Mouse (Mus musculus) heart, embryonic 13.5 days (tissue): ENCODE results near the gene Rab6a. TPM values are rescaled to one million over a fixed set of nuclear protein-coding genes. Genes with fewer than 3 reads are reported as not detected.

Experiments used
- ATAC-seq: fragments of 200-750 bp; cut with Nextera tagmentation; 2 replicates; pipeline ENCODE4 v1.8.0; 2017; ENCODE audit warnings: moderate TSS enrichment; ENCODE audit not compliant: insufficient number of reproducible peaks, low FRiP score, low TSS enrichment; ENCODE audit errors: extremely low read depth
- H3K27ac ChIP-seq: fragments of 300-500 bp; sonication (generic); replicated peaks from 2 replicates; pipeline ENCODE4 v1.5.1; 2015; ENCODE audit warnings: moderate library complexity, mild to moderate bottlenecking, inconsistent platforms
- H3K27me3 ChIP-seq: fragments of 300-500 bp; sonication (generic); replicated peaks from 2 replicates; pipeline ENCODE4 v1.6.1; 2015; ENCODE audit warnings: mild to moderate bottlenecking, inconsistent platforms
- H3K36me3 ChIP-seq: fragments of 300-500 bp; sonication (generic); 2 replicates; pipeline ENCODE4 v1.6.1; 2015; ENCODE audit warnings: mild to moderate bottlenecking, inconsistent platforms
- H3K4me1 ChIP-seq: fragments of 300-500 bp; sonication (generic); 2 replicates; pipeline ENCODE4 v1.6.1; 2015; ENCODE audit warnings: inconsistent platforms
- H3K4me2 ChIP-seq: fragments of 300-500 bp; sonication (generic); 2 replicates; pipeline ENCODE4 v1.6.1; 2015; ENCODE audit warnings: inconsistent platforms, mild to moderate bottlenecking, moderate library complexity
- H3K4me3 ChIP-seq: fragments of 300-500 bp; sonication (generic); 2 replicates; pipeline ENCODE4 v1.5.1; 2015; ENCODE audit warnings: moderate library complexity, mild to moderate bottlenecking, inconsistent platforms
- H3K9ac ChIP-seq: fragments of 300-500 bp; sonication (generic); 2 replicates; pipeline ENCODE4 v1.6.1; 2015; ENCODE audit warnings: inconsistent platforms, mild to moderate bottlenecking, moderate library complexity
- H3K9me3 ChIP-seq: fragments of 300-500 bp; sonication (generic); 2 replicates; pipeline ENCODE4 v1.6.1; 2016; ENCODE audit warnings: inconsistent platforms
- WGBS: fragments of 180-500 bp; shearing (Covaris S2); methylation state at CpG from one replicate; pipeline ENCODE4 v1.1.7; 2015; ENCODE audit warnings: mixed read lengths; 5-methylcytosine and 5-hydroxymethylcytosine counted together
- polyA plus RNA-seq: library from polyadenylated mRNA; unstranded; fragments of >200 nt; fragmentation: Nextera tagmentation; extraction: Ambion mirVana; gene quantifications from 2 replicates; pipeline ENCODE4 v1.2.1, GENCODE M21; 2015

The Rab6a gene
- polyA plus RNA-seq, 1 experiment from 2014 or later: 82.4 TPM

DNA sequence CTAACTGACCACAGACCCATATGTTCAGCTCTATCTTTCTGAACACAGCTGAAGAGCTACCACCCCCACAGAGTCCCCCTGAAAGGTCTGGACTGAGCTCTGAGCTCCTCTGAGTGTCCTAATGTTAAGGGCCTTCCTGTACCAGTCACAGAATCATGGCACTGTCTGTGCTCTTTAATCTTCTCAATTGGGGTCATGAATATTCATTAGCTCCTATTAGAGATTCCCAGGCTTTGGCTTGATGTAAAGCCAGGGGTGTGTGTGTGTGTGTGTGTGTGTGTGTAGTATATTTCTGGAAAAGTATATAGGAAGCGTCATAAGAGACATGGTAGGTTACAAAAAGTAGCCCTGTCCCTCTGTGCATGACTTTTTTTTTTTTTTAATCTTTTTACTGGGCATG is 76.0 kb downstream of the Rab6a start:
- Histone ChIP-seq H3K4me3 (no peak overlapping the region), H3K4me1 (0 out of 2 replicates have a peak, but pooled peaks cover 4% of the 10 kb centered on the region), H3K36me3 (no peaks in the 10 kb centered on the region), H3K9me3 (no peaks in the 10 kb centered on the region), H3K27ac (no peak overlapping the region), H3K4me2 (no peak overlapping the region), H3K9ac (no peak overlapping the region), H3K27me3 (no peaks in the 10 kb centered on the region)
- WGBS: 96% methylated on average over 1 of the region's 1 CpGs
- ATAC-seq: no peak

DNA sequence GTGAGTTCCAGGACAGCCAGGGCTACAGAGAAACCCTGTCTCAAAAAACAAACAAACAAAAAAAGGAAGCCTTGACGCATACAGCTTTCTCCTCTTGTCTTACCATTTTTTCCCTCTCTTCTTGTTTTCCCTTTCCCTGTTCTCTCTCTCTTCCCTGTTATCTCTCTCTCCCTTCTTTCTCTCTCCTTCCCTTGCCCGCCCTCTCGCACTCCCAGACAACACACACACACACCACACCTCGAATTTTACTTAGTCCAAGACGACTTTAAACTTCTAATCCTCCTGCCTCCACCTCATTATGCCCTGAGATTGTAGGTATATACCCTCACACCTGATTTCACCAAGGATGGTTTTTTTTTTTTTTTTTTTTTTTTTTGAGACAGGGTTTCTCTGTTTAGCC is 76.9 kb downstream of the Rab6a start:
- ATAC-seq: no peak
- no peaks in the 10 kb centered on the region for H3K27me3 ChIP-seq
- H3K4me1 ChIP-seq: 0 out of 2 replicates have a peak, but pooled peaks cover 4% of the 10 kb centered on the region
- no peak overlapping the region for H3K27ac ChIP-seq
- 59% methylated on average over 5 of the region's 5 CpGs for WGBS
- no peaks in the 10 kb centered on the region for H3K36me3 ChIP-seq
- H3K4me2 ChIP-seq: no peak overlapping the region
- no peak overlapping the region for H3K4me3 ChIP-seq
- no peaks in the 10 kb centered on the region for H3K9me3 ChIP-seq
- no peak overlapping the region for H3K9ac ChIP-seq

DNA sequence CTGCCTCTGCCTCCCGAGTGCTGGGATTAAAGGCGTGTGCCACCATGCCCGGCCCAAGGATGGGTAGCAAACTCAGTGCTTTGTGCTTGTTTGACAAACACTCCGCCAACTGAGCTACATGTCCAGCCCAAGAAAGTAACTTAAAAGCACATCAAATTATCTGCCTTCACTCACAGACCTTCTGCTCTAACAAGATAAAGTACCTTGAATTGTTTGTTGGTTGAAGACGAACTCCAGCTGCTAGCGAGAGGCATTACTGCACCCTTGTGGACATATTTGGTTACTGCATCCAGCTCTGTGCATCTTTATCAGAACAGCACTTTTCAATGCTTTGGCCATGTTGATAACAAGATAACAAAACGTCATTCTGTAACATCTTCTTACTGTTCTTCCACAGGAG is 77.3 kb downstream of the Rab6a start:
- no peaks in the 10 kb centered on the region for H3K27me3 ChIP-seq
- ATAC-seq: no peak
- 42% methylated on average over 7 of the region's 7 CpGs for WGBS

DNA sequence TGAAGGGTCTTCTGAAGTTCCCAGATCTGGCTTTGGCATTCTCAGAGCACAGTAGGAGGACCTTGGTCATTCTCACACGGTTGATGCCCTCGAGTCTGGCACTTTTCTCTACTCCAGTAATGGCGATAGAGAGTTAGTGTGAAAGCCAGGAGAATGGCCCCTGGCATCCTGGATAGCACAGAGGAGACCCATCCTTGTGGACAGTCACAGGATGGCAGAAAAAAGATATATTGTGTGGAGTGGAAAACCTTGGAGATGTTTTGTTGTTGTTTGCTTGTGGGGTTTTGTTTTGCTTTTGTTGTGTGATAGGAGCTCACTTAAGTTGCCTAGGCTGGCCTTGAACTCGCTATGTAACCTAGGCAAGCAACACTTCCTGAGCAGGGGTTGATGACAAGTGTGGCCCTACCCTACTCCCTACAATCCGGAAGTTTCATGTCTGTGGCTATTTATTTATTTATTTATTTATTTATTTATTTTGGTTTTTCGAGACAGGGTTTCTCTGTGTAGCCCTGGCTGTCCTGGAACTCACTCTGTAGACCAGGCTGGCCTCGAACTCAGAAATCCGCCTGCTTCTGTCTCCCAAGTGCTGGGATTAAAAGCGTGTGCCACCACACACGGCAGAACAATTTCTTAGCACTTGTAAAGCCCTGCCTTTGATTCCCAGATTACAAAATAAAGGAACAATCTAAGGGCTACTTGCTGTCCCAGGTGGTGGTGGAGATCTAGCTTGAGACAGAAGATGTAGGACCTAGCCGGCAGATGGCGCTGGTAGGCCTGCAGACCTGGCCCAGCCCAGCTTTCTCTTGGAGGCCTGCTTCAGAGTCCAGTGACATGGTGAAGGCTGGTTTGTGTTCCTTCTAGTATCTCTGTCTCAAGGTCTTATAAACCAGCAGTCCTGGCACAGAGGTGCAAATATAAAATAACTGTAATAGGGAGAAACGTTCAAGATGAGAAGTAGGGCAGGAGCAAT is 78.1 kb downstream of the Rab6a start:
- no peaks in the 10 kb centered on the region for H3K4me1 ChIP-seq
- H3K9ac ChIP-seq: no peak overlapping the region
- H3K36me3 ChIP-seq: no peaks in the 10 kb centered on the region
- H3K9me3 ChIP-seq: no peaks in the 10 kb centered on the region
- ATAC-seq: no peak
- H3K4me3 ChIP-seq: no peak overlapping the region
- no peak overlapping the region for H3K4me2 ChIP-seq
- no peaks in the 10 kb centered on the region for H3K27me3 ChIP-seq
- WGBS: 37% methylated on average over 13 of the region's 13 CpGs
- H3K27ac ChIP-seq: no peak overlapping the region

More for the DNA sequence above, 77.3 kb downstream of the Rab6a start:
- Histone ChIP-seq H3K9me3 (no peaks in the 10 kb centered on the region), H3K9ac (no peak overlapping the region), H3K4me2 (no peak overlapping the region), H3K36me3 (no peaks in the 10 kb centered on the region), H3K4me1 (no peaks in the 10 kb centered on the region), H3K4me3 (no peak overlapping the region), H3K27ac (no peak overlapping the region)

DNA sequence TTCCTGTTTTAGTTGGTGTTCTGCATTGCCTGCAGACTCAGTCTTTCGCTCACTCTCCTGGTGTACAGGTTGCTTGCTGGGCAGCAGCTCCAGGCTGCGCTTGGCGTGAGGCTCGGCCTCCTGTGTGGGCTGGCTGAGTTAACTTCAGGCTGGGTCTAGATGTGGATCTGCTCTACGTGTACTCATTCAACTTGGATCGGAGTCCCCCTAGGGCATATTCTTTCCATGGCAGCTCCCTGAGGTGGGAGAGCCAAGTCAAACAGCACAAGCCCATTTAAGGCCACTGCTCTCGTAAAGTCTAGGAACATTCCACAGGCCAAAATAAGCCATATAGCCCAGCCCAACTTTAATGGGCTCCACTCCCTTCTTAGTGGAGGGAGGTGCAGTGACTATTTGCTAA is 81.3 kb downstream of the Rab6a start:
- H3K9ac ChIP-seq: no peak overlapping the region
- H3K27me3 ChIP-seq: no peaks in the 10 kb centered on the region
- H3K27ac ChIP-seq: no peak overlapping the region
- no peak for ATAC-seq
- H3K36me3 ChIP-seq: no peaks in the 10 kb centered on the region
- H3K4me1 ChIP-seq: no peaks in the 10 kb centered on the region
- H3K9me3 ChIP-seq: no peaks in the 10 kb centered on the region
- no peak overlapping the region for H3K4me3 ChIP-seq
- 75% methylated on average over 7 of the region's 7 CpGs for WGBS
- no peak overlapping the region for H3K4me2 ChIP-seq

Other genes with a start within 250 kb of the Rab6a start
- 12.8 and 13.1 TPM in 2 replicates for gene C2cd3, start 235.2 kb upstream of the Rab6a start, polyA plus RNA-seq
- gene Ppme1, start 235.1 kb upstream of the Rab6a start, polyA plus RNA-seq: 50.2 and 56.6 TPM in 2 replicates
- gene Ucp3, start 134.4 kb upstream of the Rab6a start, polyA plus RNA-seq: 0.07 and 0.24 TPM in 2 replicates
- 189 and 197 TPM in 2 replicates for gene Ucp2, start 114.1 kb upstream of the Rab6a start, polyA plus RNA-seq
- gene Dnajb13, start 92.5 kb upstream of the Rab6a start, polyA plus RNA-seq: 0.19 and 0.29 TPM in 2 replicates
- 23.0 and 23.1 TPM in 2 replicates for gene Coa4, start 70.3 kb upstream of the Rab6a start, polyA plus RNA-seq
- 76.8 and 83.0 TPM in 2 replicates for gene Mrpl48, start 891 bp downstream of the Rab6a start, polyA plus RNA-seq
- gene Plekhb1, start 55.0 kb downstream of the Rab6a start, polyA plus RNA-seq: 1.8 and 2.4 TPM in 2 replicates
- gene Fam168a, start 99.2 kb downstream of the Rab6a start, polyA plus RNA-seq: 27.8 and 33.6 TPM in 2 replicates